Mouse (Mus musculus) splenic B cell, adult 2 months (primary cell): ENCODE measurements around the gene Fam173b.
"Not testable (repeated sequence)": the region's sequence is repeated elsewhere in the genome, so short reads cannot be mapped to it uniquely, and the experiment has no call there.

ENCODE experiments used
- DNase-seq: peaks from one replicate; pipeline ENCODE4 v3.0.0-alpha.2; 2011; ENCODE audit warnings: low read depth, low spot score
- H3K27me3 ChIP-seq: 2 replicates; pipeline ENCODE4 v1.6.1; 2012; ENCODE audit warnings: mild to moderate bottlenecking, low read length, moderate library complexity, mixed read lengths; ENCODE audit not compliant: control insufficient read depth, poor library complexity, insufficient read depth, severe bottlenecking
- H3K36me3 ChIP-seq: 2 replicates; pipeline ENCODE4 v1.6.1; 2012; ENCODE audit warnings: mild to moderate bottlenecking, low read length, moderate library complexity, mixed read lengths; ENCODE audit not compliant: control insufficient read depth, poor library complexity, insufficient read depth, severe bottlenecking

Fam173b gene

GRCm38 (mm10) chr15:31573692-31574091 lies 28.0 kb upstream of the Fam173b start:
- Histone ChIP-seq H3K27me3 (no peaks in the 10 kb centered on the region), H3K36me3 (no peaks in the 10 kb centered on the region)
- DNase-seq: no peak

DNA sequence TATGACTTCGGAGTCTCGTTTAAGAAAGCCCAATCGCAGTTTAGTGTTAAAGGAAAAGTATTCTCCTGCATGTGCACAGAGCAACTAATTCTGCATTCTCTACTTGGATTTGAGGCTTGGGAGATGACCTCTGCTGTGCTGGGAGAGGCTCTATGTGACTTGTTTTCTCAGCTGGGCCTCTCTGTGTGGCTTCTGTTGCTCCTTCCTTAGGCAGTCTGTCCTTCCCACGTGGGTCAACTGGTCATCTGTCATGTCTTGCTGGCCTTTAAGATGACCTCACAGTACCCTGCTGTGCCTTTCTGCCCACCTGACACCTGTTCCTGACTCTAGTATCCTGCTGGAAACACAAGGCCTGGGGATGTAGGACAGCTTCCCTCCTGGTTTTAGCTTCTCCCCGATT lies 25.6 kb upstream of the Fam173b start:
- Histone ChIP-seq H3K36me3 (no peaks in the 10 kb centered on the region), H3K27me3 (no peaks in the 10 kb centered on the region)
- no peak for DNase-seq

DNA sequence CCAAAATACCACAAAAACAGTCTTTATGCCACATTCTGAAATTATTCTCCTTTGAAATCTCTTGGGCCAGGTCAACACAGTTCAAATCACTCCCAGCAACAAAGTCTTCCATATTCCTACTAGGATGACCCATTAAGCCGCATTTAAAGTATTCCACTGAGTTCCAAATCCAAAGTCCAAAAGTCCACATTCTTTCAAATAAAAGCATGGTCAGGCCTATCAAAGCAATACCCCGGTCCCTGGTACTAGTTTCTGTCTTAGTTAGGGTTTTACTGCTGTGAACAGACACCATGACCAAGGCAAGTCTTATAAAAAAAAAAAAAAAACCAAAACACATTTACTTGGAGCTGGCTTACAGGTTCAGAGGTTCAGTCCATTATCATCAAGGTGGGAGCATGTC lies 20.6 kb upstream of the Fam173b start:
- H3K27me3 ChIP-seq, DNase-seq, H3K36me3 ChIP-seq: not testable (repeated sequence)

GRCm38 (mm10) chr15:31583304-31584085 lies 18.2 kb upstream of the Fam173b start:
- no peaks in the 10 kb centered on the region for H3K36me3 ChIP-seq
- H3K27me3 ChIP-seq: peaks cover 2% of the 10 kb centered on the region
- no peak for DNase-seq

GRCm38 (mm10) chr15:31585238-31585637 lies 16.4 kb upstream of the Fam173b start:
- Histone ChIP-seq H3K36me3 (no peaks in the 10 kb centered on the region), H3K27me3 (peaks cover 2% of the 10 kb centered on the region)
- no peak for DNase-seq

GRCm38 (mm10) chr15:31586088-31586487 lies 15.6 kb upstream of the Fam173b start:
- peaks cover 2% of the 10 kb centered on the region; the same call in 1 of the 2 replicates for H3K36me3 ChIP-seq
- no peak for DNase-seq
- H3K27me3 ChIP-seq: peaks cover 2% of the 10 kb centered on the region

DNA sequence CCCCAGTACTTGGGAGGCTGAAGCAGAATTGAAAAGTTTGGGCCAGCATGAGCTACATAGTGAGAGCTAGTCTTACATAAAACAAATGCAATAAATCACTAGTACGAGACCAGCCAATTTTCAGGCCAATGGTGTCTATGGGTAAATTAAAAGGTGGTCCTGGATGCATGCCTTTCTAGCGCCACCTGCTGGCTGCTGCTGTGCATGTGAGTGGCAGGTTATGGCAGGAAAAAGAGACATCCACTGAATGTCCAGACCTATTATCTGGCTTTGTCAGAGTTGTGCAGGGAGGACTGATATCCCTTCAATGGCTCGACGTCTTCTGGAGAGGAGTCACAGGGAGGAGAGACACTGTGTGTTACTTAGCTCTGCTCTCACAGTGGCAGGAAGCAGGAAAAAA lies 15.1 kb upstream of the Fam173b start:
- peaks cover 2% of the 10 kb centered on the region for H3K27me3 ChIP-seq
- H3K36me3 ChIP-seq: peaks cover 2% of the 10 kb centered on the region; the same call in 1 of the 2 replicates
- peak; percentile 90 for DNase-seq

DNA sequence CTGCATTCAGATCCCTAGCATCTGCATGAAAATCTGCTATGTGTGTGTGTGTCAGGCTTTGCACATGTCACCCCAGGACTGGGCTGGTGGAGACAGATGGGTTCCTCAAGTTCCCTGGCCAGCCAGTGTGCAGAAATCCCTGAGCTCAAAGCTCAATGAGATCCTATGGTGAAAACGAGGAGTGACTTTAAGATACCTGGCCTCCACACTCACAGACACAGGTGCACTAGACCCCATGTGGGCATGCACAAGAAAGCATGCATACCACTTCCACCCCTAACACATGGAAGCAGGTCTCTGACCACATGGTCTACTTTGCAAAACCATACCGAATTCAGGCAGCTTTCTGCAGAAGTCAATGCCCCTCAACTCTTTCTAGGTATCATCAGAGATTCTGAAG lies 13.9 kb upstream of the Fam173b start:
- H3K36me3 ChIP-seq: peaks cover 8% of the 10 kb centered on the region
- DNase-seq: no peak
- no peaks in the 10 kb centered on the region; the same call in 1 of the 2 replicates for H3K27me3 ChIP-seq

DNA sequence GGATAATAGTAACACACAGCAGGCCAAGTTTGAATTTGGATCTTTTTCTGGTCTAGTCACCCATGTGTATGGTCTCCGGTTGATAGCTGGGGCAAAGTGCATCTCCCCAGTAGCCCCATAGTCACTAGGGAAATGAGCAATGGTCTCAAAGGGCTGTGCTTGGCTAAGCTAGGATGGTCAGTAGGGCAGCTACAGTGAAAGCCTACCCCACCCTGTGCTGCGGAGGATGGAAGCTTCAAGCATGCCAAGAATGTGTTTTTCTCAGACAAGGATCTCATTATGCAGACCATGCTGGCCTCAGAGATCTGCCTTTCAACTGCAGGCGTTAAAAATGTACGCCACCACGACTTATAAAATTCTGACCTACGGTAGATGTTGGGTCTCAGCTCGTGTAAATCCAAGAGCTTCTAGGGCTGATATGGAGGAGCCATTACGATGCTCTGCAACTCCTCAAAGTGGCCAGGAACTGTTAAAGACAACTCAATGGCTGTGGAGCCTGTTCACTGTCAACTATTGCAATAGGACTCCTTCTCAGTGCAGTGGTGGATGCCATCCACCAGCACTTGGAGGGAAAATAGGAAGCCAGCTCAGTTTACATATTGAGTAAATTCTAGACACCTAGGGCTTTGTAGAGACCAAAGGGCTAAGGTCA lies 12.5 kb upstream of the Fam173b start:
- Histone ChIP-seq H3K36me3 (peaks cover 20% of the 10 kb centered on the region), H3K27me3 (no peaks in the 10 kb centered on the region; the same call in 1 of the 2 replicates)
- no peak for DNase-seq

GRCm38 (mm10) chr15:31590176-31590575 lies 11.5 kb upstream of the Fam173b start:
- no peak for DNase-seq
- Histone ChIP-seq H3K36me3 (peaks cover 23% of the 10 kb centered on the region), H3K27me3 (no peaks in the 10 kb centered on the region; the same call in 1 of the 2 replicates)

DNA sequence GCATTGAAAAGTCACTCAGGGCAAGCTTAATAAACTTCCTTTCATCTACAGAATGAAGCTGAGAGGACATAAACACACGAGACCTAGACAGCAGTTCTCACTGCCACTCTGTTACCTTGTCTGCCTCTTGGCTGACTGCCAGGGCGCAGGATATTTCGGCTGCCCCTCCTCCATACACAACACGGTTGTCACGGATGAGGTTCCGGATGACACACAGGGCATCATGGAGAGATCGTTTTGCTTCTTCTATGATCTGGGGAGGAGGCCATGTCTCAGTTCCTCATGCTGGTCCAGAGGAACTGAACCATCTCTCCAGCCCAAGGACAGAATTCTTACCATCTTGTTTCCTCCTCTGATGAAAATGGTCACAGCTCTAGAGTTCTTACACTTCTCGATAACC lies 9.1 kb upstream of the Fam173b start:
- Histone ChIP-seq H3K27me3 (no peaks in the 10 kb centered on the region), H3K36me3 (peaks cover 24% of the 10 kb centered on the region)
- no peak for DNase-seq

DNA sequence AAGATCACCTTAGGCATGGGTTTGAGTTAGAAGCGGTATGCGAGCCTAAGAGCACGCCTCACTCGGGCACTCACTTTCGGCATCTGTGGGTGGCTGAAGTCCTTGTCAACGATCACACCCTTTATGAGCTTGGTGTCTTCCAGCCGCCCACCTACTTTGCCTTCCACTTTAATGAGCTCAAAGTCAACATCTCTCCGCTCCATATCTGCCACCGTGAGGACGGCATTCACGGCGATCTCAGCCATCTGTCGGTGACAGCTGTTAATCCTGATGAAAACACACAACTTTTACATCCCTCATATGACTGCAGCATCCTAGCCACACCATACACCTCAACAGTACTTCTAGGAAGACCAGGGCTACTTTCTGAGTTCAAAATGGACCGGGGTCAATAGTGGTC lies 7.4 kb upstream of the Fam173b start:
- no peak for DNase-seq
- peaks cover 24% of the 10 kb centered on the region for H3K36me3 ChIP-seq
- H3K27me3 ChIP-seq: no peaks in the 10 kb centered on the region

GRCm38 (mm10) chr15:31595651-31596050 lies 6.0 kb upstream of the Fam173b start:
- Histone ChIP-seq H3K36me3 (peaks cover 22% of the 10 kb centered on the region), H3K27me3 (no peaks in the 10 kb centered on the region)
- DNase-seq: no peak

DNA sequence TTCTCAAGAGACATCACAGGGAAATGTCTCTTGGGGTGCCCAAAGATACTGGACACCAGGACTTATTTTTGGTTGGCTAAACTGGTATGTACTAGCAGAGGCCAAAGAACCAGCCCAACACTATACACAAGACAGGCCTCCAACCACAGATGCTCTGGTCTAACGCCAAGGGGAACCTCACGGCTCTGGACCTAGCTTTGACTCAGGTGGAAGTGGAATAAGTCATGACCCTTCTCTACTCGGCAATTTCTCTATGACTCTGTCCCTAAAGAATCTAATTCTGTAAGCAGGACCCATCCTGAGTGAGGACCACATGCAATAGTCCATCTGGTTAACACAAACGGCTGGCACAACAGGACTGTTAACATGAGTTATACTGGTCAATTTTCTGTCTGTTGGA lies 1.8 kb upstream of the Fam173b start:
- no peak for DNase-seq
- H3K27me3 ChIP-seq: no peaks in the 10 kb centered on the region
- peaks cover 1% of the 10 kb centered on the region for H3K36me3 ChIP-seq

GRCm38 (mm10) chr15:31601279-31601645 lies 390 bp upstream of the Fam173b start:
- Histone ChIP-seq H3K36me3 (no peaks in the 10 kb centered on the region; the same call in 1 of the 2 replicates), H3K27me3 (no peaks in the 10 kb centered on the region)
- DNase-seq: no peak
